Mouse (Mus musculus) neural tube, embryonic 13.5 days (tissue): ENCODE measurements around the gene Sgms1. TPM values are rescaled to one million over a fixed set of nuclear protein-coding genes. Genes with fewer than 3 reads are reported as not detected.

Source experiments
- ATAC-seq: fragments of 200-750 bp; cut with Nextera tagmentation; 2 replicates; pipeline ENCODE4 v1.8.0; 2017; ENCODE audit warnings: low read depth, mild to moderate bottlenecking, moderate TSS enrichment, moderate library complexity
- H3K27ac ChIP-seq: fragments of 300-500 bp; sonication (generic); replicated peaks from 2 replicates; pipeline ENCODE4 v1.5.1; 2015; ENCODE audit warnings: moderate library complexity, mild to moderate bottlenecking, inconsistent platforms
- H3K27me3 ChIP-seq: fragments of 300-500 bp; sonication (generic); 2 replicates; pipeline ENCODE4 v1.6.1; 2015; ENCODE audit warnings: mild to moderate bottlenecking, inconsistent platforms
- H3K36me3 ChIP-seq: fragments of 300-500 bp; sonication (generic); 2 replicates; pipeline ENCODE4 v1.6.1; 2015; ENCODE audit warnings: mild to moderate bottlenecking, inconsistent platforms
- H3K4me1 ChIP-seq: fragments of 300-500 bp; sonication (generic); replicated peaks from 2 replicates; pipeline ENCODE4 v1.6.1; 2015; ENCODE audit warnings: inconsistent platforms
- H3K4me2 ChIP-seq: fragments of 300-500 bp; sonication (generic); 2 replicates; pipeline ENCODE4 v1.6.1; 2015; ENCODE audit warnings: inconsistent platforms, mild to moderate bottlenecking, moderate library complexity
- H3K4me3 ChIP-seq: fragments of 300-500 bp; sonication (generic); 2 replicates; pipeline ENCODE4 v1.5.1; 2015; ENCODE audit warnings: mild to moderate bottlenecking, inconsistent platforms
- H3K9ac ChIP-seq: fragments of 300-500 bp; sonication (generic); 2 replicates; pipeline ENCODE4 v1.6.1; 2015; ENCODE audit warnings: moderate library complexity, mild to moderate bottlenecking, inconsistent platforms
- H3K9me3 ChIP-seq: fragments of 300-500 bp; sonication (generic); 2 replicates; pipeline ENCODE4 v1.6.1; 2016; ENCODE audit warnings: inconsistent platforms
- WGBS: fragments of 180-500 bp; shearing (Covaris S2); methylation state at CpG from one replicate; pipeline ENCODE4 v1.1.7; 2015; 5-methylcytosine and 5-hydroxymethylcytosine counted together
- polyA plus RNA-seq: library from polyadenylated mRNA; unstranded; fragments of >200 nt; fragmentation: Nextera tagmentation; extraction: Ambion mirVana; gene quantifications from 2 replicates; pipeline ENCODE4 v1.2.1, GENCODE M21; 2015

Gene Sgms1
- polyA plus RNA-seq, 1 experiment from 2014 or later = 18.7 TPM

GRCm38 (mm10) chr19:32269844-32270176 lies 119.7 kb downstream of the Sgms1 start:
- WGBS = 77% methylated on average over 6 of the region's 6 CpGs

GRCm38 (mm10) chr19:32269141-32269843 lies 120.2 kb downstream of the Sgms1 start:
- no peak for ATAC-seq
- no peaks in the 10 kb centered on the region for H3K36me3 ChIP-seq
- WGBS = 76% methylated on average over 12 of the region's 12 CpGs

More at GRCm38 (mm10) chr19:32269844-32270176, 119.7 kb downstream of the Sgms1 start:
- Histone ChIP-seq H3K36me3 (no peaks in the 10 kb centered on the region), H3K9me3 (no peaks in the 10 kb centered on the region), H3K9ac (no peak overlapping the region), H3K27ac (no peak overlapping the region), H3K27me3 (no peaks in the 10 kb centered on the region), H3K4me1 (peaks cover 10% of the 10 kb centered on the region; the same call in 1 of the 2 replicates), H3K4me3 (no peak overlapping the region), H3K4me2 (no peak overlapping the region)
- ATAC-seq = no peak

GRCm38 (mm10) chr19:32268562-32268961 lies 121.0 kb downstream of the Sgms1 start:
- Histone ChIP-seq H3K4me2 (no peak overlapping the region), H3K9ac (no peak overlapping the region), H3K4me3 (no peak overlapping the region), H3K4me1 (0 out of 2 replicates have a peak, but pooled peaks cover 7% of the 10 kb centered on the region), H3K27me3 (no peaks in the 10 kb centered on the region), H3K27ac (no peak overlapping the region), H3K9me3 (no peaks in the 10 kb centered on the region), H3K36me3 (no peaks in the 10 kb centered on the region)
- WGBS = 67% methylated on average over 9 of the region's 9 CpGs
- ATAC-seq = no peak

More at GRCm38 (mm10) chr19:32269141-32269843, 120.2 kb downstream of the Sgms1 start:
- Histone ChIP-seq H3K27ac (no peak overlapping the region), H3K9ac (no peak overlapping the region), H3K4me1 (peaks cover 10% of the 10 kb centered on the region; the same call in 1 of the 2 replicates), H3K4me2 (no peak overlapping the region), H3K9me3 (no peaks in the 10 kb centered on the region), H3K27me3 (no peaks in the 10 kb centered on the region), H3K4me3 (no peak overlapping the region)

- 75% methylated on average over 9 of the region's 9 CpGs for WGBS
- Histone ChIP-seq H3K36me3 (no peaks in the 10 kb centered on the region), H3K27me3 (no peaks in the 10 kb centered on the region), H3K9ac (no peak overlapping the region), H3K27ac (no peak overlapping the region), H3K9me3 (no peaks in the 10 kb centered on the region), H3K4me1 (0 out of 2 replicates have a peak, but pooled peaks cover 5% of the 10 kb centered on the region), H3K4me3 (no peak overlapping the region), H3K4me2 (no peak overlapping the region)
- ATAC-seq = no peak
Observed at GRCm38 (mm10) chr19:32266385-32267252, 122.9 kb downstream of the Sgms1 start.

GRCm38 (mm10) chr19:32263753-32264152 lies 125.8 kb downstream of the Sgms1 start:
- no peak overlapping the region for H3K9ac ChIP-seq
- WGBS = 92% methylated on average over 1 of the region's 1 CpGs
- H3K9me3 ChIP-seq = no peaks in the 10 kb centered on the region
- H3K27ac ChIP-seq = no peak overlapping the region
- no peak for ATAC-seq
- no peaks in the 10 kb centered on the region for H3K4me1 ChIP-seq
- no peaks in the 10 kb centered on the region for H3K27me3 ChIP-seq
- no peak overlapping the region for H3K4me3 ChIP-seq
- H3K4me2 ChIP-seq = no peak overlapping the region
- no peaks in the 10 kb centered on the region for H3K36me3 ChIP-seq

GRCm38 (mm10) chr19:32262805-32263572 lies 126.5 kb downstream of the Sgms1 start:
- Histone ChIP-seq H3K4me3 (no peak overlapping the region), H3K27me3 (no peaks in the 10 kb centered on the region), H3K36me3 (no peaks in the 10 kb centered on the region), H3K9me3 (no peaks in the 10 kb centered on the region), H3K27ac (no peak overlapping the region), H3K4me1 (no peaks in the 10 kb centered on the region), H3K4me2 (no peak overlapping the region), H3K9ac (no peak overlapping the region)
- ATAC-seq = no peak
- 92% methylated on average over 10 of the region's 10 CpGs for WGBS

GRCm38 (mm10) chr19:32260869-32261688 lies 128.4 kb downstream of the Sgms1 start:
- Histone ChIP-seq H3K4me2 (no peak overlapping the region), H3K27ac (no peak overlapping the region), H3K27me3 (no peaks in the 10 kb centered on the region), H3K4me3 (no peak overlapping the region), H3K9ac (no peak overlapping the region), H3K4me1 (no peaks in the 10 kb centered on the region), H3K9me3 (no peaks in the 10 kb centered on the region), H3K36me3 (no peaks in the 10 kb centered on the region)
- no peak for ATAC-seq
- 59% methylated on average over 8 of the region's 8 CpGs for WGBS

- Histone ChIP-seq H3K27ac (no peak overlapping the region), H3K36me3 (no peaks in the 10 kb centered on the region), H3K4me2 (no peak overlapping the region), H3K9me3 (no peaks in the 10 kb centered on the region), H3K4me3 (no peak overlapping the region), H3K4me1 (peaks cover 7% of the 10 kb centered on the region; the same call in 1 of the 2 replicates), H3K27me3 (no peaks in the 10 kb centered on the region), H3K9ac (no peak overlapping the region)
- no peak for ATAC-seq
- 94% methylated on average over 2 of the region's 2 CpGs for WGBS
Observed at GRCm38 (mm10) chr19:32259830-32260229, 129.7 kb downstream of the Sgms1 start.

- Histone ChIP-seq H3K36me3 (no peaks in the 10 kb centered on the region), H3K9ac (no peak overlapping the region), H3K27ac (no peak overlapping the region), H3K9me3 (no peaks in the 10 kb centered on the region), H3K27me3 (no peaks in the 10 kb centered on the region), H3K4me1 (peaks cover 8% of the 10 kb centered on the region; the same call in 1 of the 2 replicates), H3K4me3 (no peak overlapping the region), H3K4me2 (no peak overlapping the region)
- ATAC-seq = no peak
- 90% methylated on average over 4 of the region's 4 CpGs for WGBS
Observed at GRCm38 (mm10) chr19:32259048-32259447, 130.5 kb downstream of the Sgms1 start.

GRCm38 (mm10) chr19:32258146-32258545 lies 131.4 kb downstream of the Sgms1 start:
- Histone ChIP-seq H3K4me1 (peaks cover 8% of the 10 kb centered on the region; the same call in 1 of the 2 replicates), H3K9ac (no peak overlapping the region), H3K4me3 (no peak overlapping the region), H3K27ac (no peak overlapping the region), H3K9me3 (no peaks in the 10 kb centered on the region), H3K4me2 (no peak overlapping the region), H3K36me3 (no peaks in the 10 kb centered on the region), H3K27me3 (no peaks in the 10 kb centered on the region)
- 87% methylated on average over 5 of the region's 5 CpGs for WGBS
- ATAC-seq = no peak

- Histone ChIP-seq H3K9ac (no peak overlapping the region), H3K36me3 (no peaks in the 10 kb centered on the region), H3K4me3 (no peak overlapping the region), H3K27ac (no peak overlapping the region), H3K4me1 (peaks cover 8% of the 10 kb centered on the region; the same call in 1 of the 2 replicates), H3K27me3 (no peaks in the 10 kb centered on the region), H3K4me2 (no peak overlapping the region), H3K9me3 (no peaks in the 10 kb centered on the region)
- ATAC-seq = no peak
- 90% methylated on average over 3 of the region's 3 CpGs for WGBS
Observed at GRCm38 (mm10) chr19:32257616-32258015, 131.9 kb downstream of the Sgms1 start.
